Mouse (Mus musculus): Measurements from ENCODE around the gene Mcee.

DNA sequence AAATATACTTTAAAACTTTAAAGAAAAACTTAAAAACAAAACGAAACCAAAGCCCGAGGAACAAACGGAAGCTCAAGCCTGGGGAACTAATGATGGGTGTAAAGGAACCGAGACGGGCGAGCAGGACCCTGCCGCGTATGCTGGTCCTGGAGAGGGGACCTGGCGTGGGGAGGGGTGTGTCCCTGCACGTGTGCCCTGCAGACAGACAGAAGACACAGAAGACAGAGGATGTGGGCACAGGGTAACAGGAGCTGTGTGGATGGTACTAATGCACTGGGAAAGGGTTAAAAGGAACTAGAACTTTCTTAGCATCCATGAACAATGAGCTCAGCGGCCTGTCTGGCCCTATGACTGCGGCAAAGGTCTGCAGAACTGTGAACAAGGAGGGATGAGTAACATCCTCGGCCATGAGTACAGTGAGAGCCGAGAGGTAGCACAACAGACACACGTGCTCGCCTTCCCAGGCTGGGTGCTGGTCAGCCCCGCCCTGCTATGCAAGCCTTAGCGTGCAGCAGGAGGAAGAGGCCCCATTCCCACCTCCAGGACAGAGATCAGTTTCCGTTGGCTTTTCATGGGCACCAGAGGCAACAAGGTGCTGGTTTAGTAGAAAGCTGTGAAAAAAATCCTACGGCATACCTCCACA is 32.3 kb upstream of the Mcee start:
- TF ChIP-seq CTCF (IDR thresholded peaks at IDR 0.05; ENCODE audit: extremely low read depth, insufficient read depth, low read length) (no peak), POLR2A (IDR thresholded peaks at IDR 0.05; ENCODE audit: extremely low read depth, insufficient read depth, low read length) (no peak)

Measured in cortical plate, adult 2 months (tissue).